Mouse (Mus musculus) ES-Bruce4 (cell line): ENCODE data around the gene Asmt. TPM values are rescaled to one million over a fixed set of nuclear protein-coding genes. Genes with fewer than 3 reads are reported as not detected.
A peak's percentile ranks its signal among the peaks of the same experiment; 100 is the strongest.

Source experiments
- H3K27ac ChIP-seq: 2 replicates; pipeline ENCODE4 v1.5.1; 2012; ENCODE audit warnings: low read length, inconsistent platforms; ENCODE audit not compliant: insufficient read depth
- H3K27me3 ChIP-seq: 2 replicates; pipeline ENCODE4 v1.6.1; 2012; ENCODE audit warnings: mild to moderate bottlenecking, low read length, inconsistent platforms; ENCODE audit not compliant: control insufficient read depth, poor library complexity, insufficient read depth, severe bottlenecking
- H3K36me3 ChIP-seq: 2 replicates; pipeline ENCODE4 v1.6.1; 2012; ENCODE audit warnings: inconsistent platforms, mild to moderate bottlenecking, low read length, moderate library complexity; ENCODE audit not compliant: control insufficient read depth, poor library complexity, insufficient read depth, severe bottlenecking
- H3K4me1 ChIP-seq: one replicate; pipeline ENCODE4 v1.8.1; 2011; ENCODE audit warnings: low read length; ENCODE audit not compliant: control insufficient read depth, insufficient read depth
- H3K4me3 ChIP-seq: 2 replicates; pipeline ENCODE4 v1.5.1; 2011; ENCODE audit warnings: low read depth, mild to moderate bottlenecking, low read length
- H3K9ac ChIP-seq: 2 replicates; pipeline ENCODE4 v1.6.1; 2012; ENCODE audit warnings: low read depth, mild to moderate bottlenecking, inconsistent platforms; ENCODE audit not compliant: poor library complexity, severe bottlenecking
- H3K9me3 ChIP-seq: replicated peaks from 2 replicates; pipeline ENCODE4 v1.6.1; 2012; ENCODE audit warnings: mild to moderate bottlenecking, low read length, inconsistent platforms; ENCODE audit not compliant: control insufficient read depth, poor library complexity, insufficient read depth, severe bottlenecking
- CTCF ChIP-seq: IDR thresholded peaks from one replicate; pipeline ENCODE4 v1.8.1; 2011; ENCODE audit warnings: low read depth, low read length
- EP300 ChIP-seq: IDR thresholded peaks from 2 replicates; pipeline ENCODE4 v1.6.1; 2011; ENCODE audit warnings: low read depth, low read length; ENCODE audit not compliant: insufficient read depth
- POLR2A ChIP-seq: IDR thresholded peaks from one replicate; pipeline ENCODE4 v1.8.1; 2011; ENCODE audit warnings: low read length; ENCODE audit not compliant: insufficient read depth
- polyA plus RNA-seq: library from polyadenylated mRNA; stranded (reverse); fragments of >200 nt; gene quantifications from 2 replicates; pipeline ENCODE4 v1.2.4, GENCODE M21; 2011; ENCODE audit warnings: low read depth; ENCODE audit not compliant: missing spikeins, insufficient read depth, insufficient read length

Gene Asmt
- polyA plus RNA-seq, result not detected in 2 replicates

- H3K36me3 ChIP-seq, result no peaks in the 10 kb centered on the region
- no peak for TF ChIP-seq POLR2A
- no peak for TF ChIP-seq EP300
- no peak for TF ChIP-seq CTCF
- H3K27ac ChIP-seq, result no peak within 1 kb of the TSS
- peak within 1 kb of the TSS; percentile 8 for H3K4me3 ChIP-seq
- no peaks in the 10 kb centered on the region for H3K27me3 ChIP-seq
- no peaks in the 10 kb centered on the region for H3K4me1 ChIP-seq
- no peak within 1 kb of the TSS for H3K9ac ChIP-seq
- H3K9me3 ChIP-seq, result peaks cover 31% of the 10 kb centered on the region
These were observed at the start of gene Asmt for GRCm38 (mm10) chrX:170672594-170673092. TSS of gene Asmt (plus strand) at chrX:170672644.

DNA sequence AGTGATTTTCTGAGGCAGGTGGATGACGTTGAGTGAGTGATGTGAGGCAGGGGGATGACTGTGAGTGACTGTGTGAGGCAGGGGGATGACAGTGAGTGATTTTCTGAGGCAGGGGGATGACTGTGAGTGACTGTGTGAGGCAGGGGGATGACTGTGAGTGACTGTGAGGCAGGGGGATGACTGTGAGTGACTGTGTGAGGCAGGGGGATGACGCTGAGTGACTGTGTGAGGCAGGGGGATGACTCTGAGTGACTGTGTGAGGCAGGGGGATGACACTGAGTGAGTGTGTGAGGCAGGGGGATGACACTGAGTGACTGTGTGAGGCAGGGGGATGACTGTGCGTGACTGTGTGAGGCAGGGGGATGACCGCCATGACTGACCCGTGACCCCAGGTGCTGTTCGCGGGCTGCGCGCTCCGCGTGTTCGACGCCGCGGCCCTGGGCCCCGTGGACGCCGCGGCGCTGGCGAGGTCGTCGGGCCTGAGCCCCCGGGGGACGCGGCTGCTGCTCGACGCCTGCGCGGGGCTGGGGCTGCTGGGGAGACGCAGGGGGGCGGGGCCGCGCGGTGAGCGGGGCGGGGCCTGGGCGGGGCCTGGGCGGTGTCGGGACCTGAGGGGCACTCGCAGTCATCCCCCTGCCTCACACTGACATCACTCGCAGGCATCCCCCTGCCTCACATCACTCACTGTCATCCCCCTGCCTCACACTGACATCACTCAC lies 948 bp downstream of the Asmt start:
- H3K9ac ChIP-seq, result no peak overlapping the region
- H3K4me3 ChIP-seq, result peak overlapping the region; percentile 8
- no peaks in the 10 kb centered on the region for H3K36me3 ChIP-seq
- H3K27ac ChIP-seq, result no peak overlapping the region
- H3K9me3 ChIP-seq, result peaks cover 34% of the 10 kb centered on the region
- TF ChIP-seq CTCF (no peak), EP300 (no peak), POLR2A (no peak)
- H3K27me3 ChIP-seq, result no peaks in the 10 kb centered on the region
- H3K4me1 ChIP-seq, result no peaks in the 10 kb centered on the region

- no peaks in the 10 kb centered on the region for H3K36me3 ChIP-seq
- H3K9me3 ChIP-seq, result peaks cover 34% of the 10 kb centered on the region
- H3K9ac ChIP-seq, result no peak overlapping the region
- no peaks in the 10 kb centered on the region for H3K27me3 ChIP-seq
- H3K4me1 ChIP-seq, result no peaks in the 10 kb centered on the region
- H3K4me3 ChIP-seq, result peak overlapping the region; percentile 45
- no peak overlapping the region for H3K27ac ChIP-seq
- no peak for TF ChIP-seq POLR2A
- no peak for TF ChIP-seq EP300
These were observed 1.9 kb downstream of the Asmt start for GRCm38 (mm10) chrX:170674229-170674771.

DNA sequence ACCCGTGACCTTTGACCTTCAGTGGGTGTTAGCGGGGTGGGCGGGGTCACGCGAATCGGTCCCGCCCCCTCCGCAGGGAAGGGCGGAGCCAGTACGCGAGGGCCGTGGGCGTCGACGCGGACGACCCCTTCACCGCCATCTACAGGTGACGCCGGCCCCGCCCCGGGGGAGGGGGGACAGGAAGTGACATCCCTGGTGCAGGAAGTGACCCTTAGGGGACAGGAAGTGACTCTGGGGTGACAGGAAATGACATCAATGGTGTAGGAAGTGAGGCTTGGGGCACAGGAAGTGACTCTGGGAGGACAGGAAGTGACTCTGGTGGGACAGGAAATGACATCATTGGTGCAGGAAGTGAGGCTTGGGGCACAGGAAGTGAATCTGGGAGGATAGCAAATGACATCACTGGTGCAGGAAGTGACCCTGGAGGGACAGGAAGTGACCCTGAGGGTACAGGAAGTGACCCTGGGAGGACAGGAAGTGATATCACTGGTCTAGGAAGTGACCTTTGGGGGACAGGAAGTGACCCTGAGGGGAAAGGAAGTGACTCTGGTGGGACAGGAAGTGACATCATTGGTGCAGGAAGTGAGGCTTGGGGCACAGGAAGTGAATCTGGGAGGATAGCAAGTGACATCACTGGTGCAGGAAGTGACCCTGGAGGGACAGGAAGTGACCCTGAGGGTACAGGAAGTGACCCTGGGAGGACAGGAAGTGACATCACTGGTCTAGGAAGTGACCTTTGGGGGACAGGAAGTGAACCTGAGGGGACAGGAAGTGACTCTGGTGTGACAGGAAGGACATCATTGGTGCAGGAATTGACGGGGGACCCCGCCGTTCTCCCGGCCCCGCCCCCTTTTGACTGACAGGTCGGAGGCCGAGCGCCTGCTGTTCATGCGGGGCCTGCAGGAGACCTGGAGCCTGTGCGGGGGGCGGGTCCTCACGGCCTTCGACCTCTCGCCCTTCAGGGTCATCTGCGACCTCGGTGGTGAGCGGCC lies 2.7 kb downstream of the Asmt start:
- Histone ChIP-seq H3K27ac (no peak overlapping the region), H3K9ac (no peak overlapping the region), H3K4me1 (no peaks in the 10 kb centered on the region), H3K27me3 (no peaks in the 10 kb centered on the region), H3K36me3 (no peaks in the 10 kb centered on the region), H3K9me3 (peaks cover 34% of the 10 kb centered on the region), H3K4me3 (no peak overlapping the region)
- TF ChIP-seq CTCF (no peak), EP300 (no peak), POLR2A (no peak)

GRCm38 (mm10) chrX:170675923-170676605 lies 3.6 kb downstream of the Asmt start:
- peaks cover 34% of the 10 kb centered on the region for H3K9me3 ChIP-seq
- H3K36me3 ChIP-seq, result no peaks in the 10 kb centered on the region
- H3K4me3 ChIP-seq, result no peak overlapping the region
- no peaks in the 10 kb centered on the region for H3K4me1 ChIP-seq
- no peak for TF ChIP-seq EP300
- TF ChIP-seq POLR2A, result no peak
- TF ChIP-seq CTCF, result no peak
- H3K27me3 ChIP-seq, result no peaks in the 10 kb centered on the region
- no peak overlapping the region for H3K9ac ChIP-seq
- no peak overlapping the region for H3K27ac ChIP-seq
